Mouse (Mus musculus) ovary, adult 18-20 months (tissue): ENCODE data around the gene Gm5072.
"Not testable (repeated sequence)": the region's sequence is repeated elsewhere in the genome, so short reads cannot be mapped to it uniquely, and the experiment has no call there.

Experiments used
- DNase-seq: peaks from one replicate; pipeline ENCODE4 v3.0.0; 2022; ENCODE audit warnings: low spot score, mixed read lengths

The Gm5072 gene

DNA sequence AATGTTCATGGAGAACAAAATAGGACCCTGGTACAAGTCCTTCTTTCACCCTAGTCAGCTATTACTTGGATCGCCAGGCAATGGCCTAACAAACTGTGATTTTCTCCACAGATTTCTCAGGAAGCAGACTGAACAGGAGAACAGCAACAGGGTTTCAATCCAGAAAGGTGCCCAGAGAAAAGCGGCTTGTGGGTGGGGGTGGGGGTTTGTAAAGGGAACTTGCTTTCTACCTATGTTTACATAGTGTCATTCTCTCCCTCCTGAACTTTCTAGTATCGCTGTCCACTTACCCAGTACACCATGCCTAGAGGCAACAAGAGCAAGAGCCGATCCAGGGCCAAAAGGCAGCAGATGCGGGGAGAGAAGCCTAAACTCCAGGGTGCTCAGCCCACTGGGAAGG lies at the start of gene Gm5072:
Gene Gm5072 (plus strand): TSS at position 301 of the 400 bp plus-strand sequence.
- not testable (repeated sequence) for DNase-seq
